Mouse (Mus musculus): Measurements from ENCODE around the gene 6430548M08Rik. TPM values are rescaled to one million over a fixed set of nuclear protein-coding genes. Genes with fewer than 3 reads are reported as not detected.

Gene 6430548M08Rik
- polyA plus RNA-seq, 1 experiment: 2.4 TPM

DNA sequence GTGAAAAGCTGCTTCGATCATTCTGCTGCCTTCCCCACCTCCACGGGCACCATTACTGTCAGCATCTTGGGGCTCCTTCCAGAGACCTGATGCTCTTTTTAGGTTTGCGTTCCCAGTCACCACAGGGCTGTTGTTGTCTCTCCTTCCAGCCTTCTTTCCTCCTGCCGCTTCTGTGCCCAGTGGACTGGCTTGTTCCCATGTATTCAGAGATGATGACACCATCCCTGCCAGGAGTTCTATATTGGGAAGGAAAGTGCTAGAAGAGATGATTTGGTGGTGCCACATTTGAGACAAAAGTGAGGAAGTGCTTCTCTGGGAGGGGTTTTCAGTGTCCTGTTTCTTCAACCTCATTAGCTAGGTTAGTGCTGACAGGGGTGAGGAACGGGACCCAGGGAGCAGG is 4.9 kb downstream of the 6430548M08Rik start:
- Histone ChIP-seq H3K36me3 (replicated peaks; ENCODE audit: low read length) (no peaks in the 10 kb centered on the region), H3K27me3 (replicated peaks) (peaks cover 84% of the 10 kb centered on the region), H3K9me3 (no peaks in the 10 kb centered on the region), H3K4me3 (replicated peaks) (no peak overlapping the region), H3K4me1 (peaks cover 73% of the 10 kb centered on the region)
- TF ChIP-seq GATA1 (IDR thresholded peaks at IDR 0.05; ENCODE audit: borderline replicate concordance, low read length) (no peak), FLI1 (IDR thresholded peaks at IDR 0.05; ENCODE audit: low read length) (no peak)

DNA sequence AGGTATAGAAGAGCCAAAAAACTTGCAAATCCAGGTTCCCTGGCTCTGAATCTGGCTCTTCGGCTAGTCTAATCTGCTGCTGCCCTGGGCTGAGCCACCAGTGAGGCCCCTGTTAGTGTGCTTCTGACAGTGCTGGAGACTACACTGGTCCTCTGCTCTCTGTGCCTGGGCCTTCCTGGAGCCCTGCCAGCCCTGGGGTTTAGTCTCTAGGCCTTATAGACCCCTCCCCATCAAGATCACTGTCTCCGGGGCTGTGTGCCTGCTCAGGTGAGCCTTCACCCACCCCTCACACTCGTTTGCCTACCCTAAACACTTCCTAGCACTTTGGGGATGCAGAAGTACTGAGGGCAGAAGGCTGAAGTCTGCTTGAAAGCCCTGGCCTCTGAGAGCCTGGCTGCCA is 5.5 kb downstream of the 6430548M08Rik start:
- Histone ChIP-seq H3K36me3 (replicated peaks; ENCODE audit: low read length) (no peaks in the 10 kb centered on the region), H3K27me3 (replicated peaks) (peaks cover 85% of the 10 kb centered on the region), H3K4me3 (replicated peaks) (peak overlapping the region; percentile 70), H3K4me1 (peaks cover 73% of the 10 kb centered on the region), H3K9me3 (no peaks in the 10 kb centered on the region)
- TF ChIP-seq FLI1 (IDR thresholded peaks at IDR 0.05; ENCODE audit: low read length) (no peak), GATA1 (IDR thresholded peaks at IDR 0.05; ENCODE audit: borderline replicate concordance, low read length) (no peak)

DNA sequence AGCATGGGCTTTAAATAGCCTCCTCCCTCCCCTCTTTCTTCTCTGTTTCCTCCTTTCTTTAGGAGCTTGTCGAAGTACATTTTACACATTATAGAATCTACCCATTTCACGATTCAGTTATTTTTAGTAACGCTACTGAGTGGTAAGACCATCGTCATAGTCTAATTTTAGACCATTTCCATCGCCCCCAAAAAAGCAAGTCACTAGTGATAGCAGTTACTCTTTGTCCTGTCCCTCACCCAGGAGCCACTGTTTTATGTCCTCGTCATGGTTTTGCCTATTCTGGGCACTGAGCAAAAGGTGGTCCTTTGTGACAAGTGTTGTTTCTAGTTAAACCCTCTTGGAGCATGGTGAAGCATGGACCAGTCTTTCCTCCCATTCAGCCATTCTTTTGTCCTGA is 6.0 kb downstream of the 6430548M08Rik start:
- H3K9me3 ChIP-seq: no peaks in the 10 kb centered on the region
- TF ChIP-seq GATA1 (IDR thresholded peaks at IDR 0.05; ENCODE audit: borderline replicate concordance, low read length): no peak
- TF ChIP-seq FLI1 (IDR thresholded peaks at IDR 0.05; ENCODE audit: low read length): no peak
- no peaks in the 10 kb centered on the region for H3K36me3 ChIP-seq (replicated peaks; ENCODE audit: low read length)
- H3K4me1 ChIP-seq: peaks cover 73% of the 10 kb centered on the region
- peaks cover 85% of the 10 kb centered on the region for H3K27me3 ChIP-seq (replicated peaks)
- peak overlapping the region; percentile 70 for H3K4me3 ChIP-seq (replicated peaks)

DNA sequence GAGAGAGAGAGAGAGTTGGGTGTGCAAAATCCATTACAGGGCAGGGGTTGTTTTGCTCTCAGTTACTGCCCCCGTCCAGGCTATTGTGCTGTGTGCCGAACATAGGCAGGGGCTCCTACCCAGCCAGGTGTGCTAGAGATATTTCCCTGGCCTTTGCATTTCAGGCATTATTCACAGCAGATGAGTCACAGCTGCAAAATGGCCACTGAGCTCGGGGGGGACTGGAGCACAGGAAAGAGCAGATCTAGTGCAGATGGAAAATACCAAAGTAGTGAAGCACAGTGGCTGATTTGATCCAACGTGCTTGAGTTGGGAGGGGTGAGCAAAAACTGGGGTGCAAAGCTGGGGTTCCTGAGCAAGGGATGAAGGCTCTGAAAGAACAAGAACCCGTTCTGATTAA is 7.0 kb downstream of the 6430548M08Rik start:
- H3K9me3 ChIP-seq: no peaks in the 10 kb centered on the region
- TF ChIP-seq GATA1 (IDR thresholded peaks at IDR 0.05; ENCODE audit: borderline replicate concordance, low read length) (no peak), FLI1 (IDR thresholded peaks at IDR 0.05; ENCODE audit: low read length) (no peak)
- no peaks in the 10 kb centered on the region for H3K36me3 ChIP-seq (replicated peaks; ENCODE audit: low read length)
- no peak overlapping the region for H3K4me3 ChIP-seq (replicated peaks)
- H3K27me3 ChIP-seq (replicated peaks): peaks cover 81% of the 10 kb centered on the region
- H3K4me1 ChIP-seq: peaks cover 68% of the 10 kb centered on the region

DNA sequence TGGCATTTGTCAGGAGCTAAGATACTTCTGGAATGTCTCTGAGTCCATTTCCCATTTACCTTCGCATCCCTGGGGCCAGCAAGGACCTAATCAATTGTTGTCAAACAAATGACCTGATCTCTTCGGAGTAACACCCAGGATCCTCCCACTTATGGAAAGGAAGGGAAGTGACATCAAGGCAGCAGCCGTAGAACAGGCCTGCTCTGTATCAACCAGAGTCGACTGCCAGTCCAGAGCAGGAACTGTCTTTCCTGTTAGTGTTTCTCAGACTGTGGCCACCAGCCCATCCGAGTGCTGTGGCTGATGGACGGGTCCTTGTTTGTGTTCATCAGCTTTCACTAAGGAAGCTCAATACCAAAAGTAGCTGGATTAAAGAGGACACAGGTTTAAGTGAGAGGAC is 10.3 kb downstream of the 6430548M08Rik start:
- H3K4me3 ChIP-seq (replicated peaks): no peak overlapping the region
- peaks cover 9% of the 10 kb centered on the region for H3K9me3 ChIP-seq
- TF ChIP-seq FLI1 (IDR thresholded peaks at IDR 0.05; ENCODE audit: low read length) (no peak), GATA1 (IDR thresholded peaks at IDR 0.05; ENCODE audit: borderline replicate concordance, low read length) (no peak)
- no peaks in the 10 kb centered on the region for H3K36me3 ChIP-seq (replicated peaks; ENCODE audit: low read length)
- peaks cover 47% of the 10 kb centered on the region for H3K4me1 ChIP-seq
- H3K27me3 ChIP-seq (replicated peaks): peaks cover 76% of the 10 kb centered on the region

DNA sequence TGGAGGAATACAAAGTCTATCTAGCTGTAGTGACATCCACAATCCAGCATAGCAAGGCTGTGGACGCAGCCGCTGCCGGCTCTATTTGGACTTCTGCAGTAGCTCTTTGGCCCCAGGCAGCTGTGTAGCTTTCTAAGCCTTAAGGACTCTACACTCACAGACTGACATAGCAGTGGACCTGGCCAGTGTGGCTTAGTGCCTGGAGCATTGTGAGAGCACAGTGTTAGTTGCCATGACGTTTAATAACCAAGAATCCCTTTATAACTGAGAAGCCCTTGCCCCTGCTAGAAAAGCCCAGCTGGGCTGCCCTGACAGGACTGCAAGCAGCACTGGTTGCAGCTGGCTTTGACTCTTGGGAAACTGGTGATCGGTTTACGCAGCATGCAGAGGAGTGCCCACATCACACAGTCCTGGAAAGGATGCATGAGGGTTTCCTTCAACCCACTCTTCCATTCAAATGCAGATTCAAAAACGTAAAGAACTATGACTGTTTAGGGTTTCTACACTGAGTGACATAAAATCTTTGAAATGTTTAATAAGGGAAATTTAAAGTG is 11.0 kb downstream of the 6430548M08Rik start:
- Histone ChIP-seq H3K4me3 (replicated peaks) (no peak overlapping the region), H3K27me3 (replicated peaks) (peaks cover 77% of the 10 kb centered on the region), H3K36me3 (replicated peaks; ENCODE audit: low read length) (no peaks in the 10 kb centered on the region), H3K4me1 (peaks cover 40% of the 10 kb centered on the region), H3K9me3 (peaks cover 9% of the 10 kb centered on the region)
- TF ChIP-seq FLI1 (IDR thresholded peaks at IDR 0.05; ENCODE audit: low read length): no peak
- TF ChIP-seq GATA1 (IDR thresholded peaks at IDR 0.05; ENCODE audit: borderline replicate concordance, low read length): no peak

DNA sequence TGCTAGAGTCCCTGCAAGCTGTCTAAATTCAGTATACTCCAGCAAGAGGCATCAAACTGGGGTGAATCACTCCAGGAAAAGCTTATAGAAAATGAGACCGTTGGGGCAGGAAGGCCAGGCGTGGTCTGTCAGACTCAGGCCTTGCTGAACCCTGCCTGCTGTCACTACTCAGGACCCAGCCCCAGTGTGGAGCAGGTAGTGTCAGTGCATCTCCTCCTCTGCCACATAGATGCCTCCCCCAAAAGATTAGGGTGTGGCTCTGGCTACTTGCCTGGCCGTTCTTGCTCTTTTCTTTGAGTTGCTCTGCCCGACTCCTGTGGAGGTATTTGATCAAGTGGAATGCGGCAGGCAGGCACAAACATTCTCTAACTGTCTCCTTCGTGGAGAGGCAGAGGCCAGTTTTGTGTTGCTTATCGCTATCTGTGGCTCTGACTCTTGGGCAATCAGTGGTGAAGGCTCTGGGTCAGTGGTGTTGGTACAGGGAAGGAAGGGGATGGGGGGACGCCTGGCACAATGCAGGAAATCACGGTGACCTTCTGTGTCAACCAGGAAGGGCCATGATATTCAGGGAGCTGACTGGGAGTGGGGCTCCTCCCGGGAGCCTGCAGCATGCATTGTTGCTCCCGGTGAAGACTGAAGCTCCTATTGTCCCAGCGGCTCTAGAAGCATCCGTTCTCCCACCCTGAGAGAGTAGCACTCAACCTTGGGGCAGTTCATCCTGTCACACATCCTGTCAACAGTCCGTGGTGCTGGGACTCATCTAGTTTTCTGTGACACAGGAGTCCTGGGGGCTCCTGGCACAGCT is 12.6 kb downstream of the 6430548M08Rik start:
- Histone ChIP-seq H3K27me3 (replicated peaks) (peaks cover 77% of the 10 kb centered on the region), H3K36me3 (replicated peaks; ENCODE audit: low read length) (no peaks in the 10 kb centered on the region), H3K4me3 (replicated peaks) (no peak overlapping the region), H3K4me1 (peaks cover 41% of the 10 kb centered on the region), H3K9me3 (peaks cover 9% of the 10 kb centered on the region)
- TF ChIP-seq GATA1 (IDR thresholded peaks at IDR 0.05; ENCODE audit: borderline replicate concordance, low read length) (no peak), FLI1 (IDR thresholded peaks at IDR 0.05; ENCODE audit: low read length) (no peak)

DNA sequence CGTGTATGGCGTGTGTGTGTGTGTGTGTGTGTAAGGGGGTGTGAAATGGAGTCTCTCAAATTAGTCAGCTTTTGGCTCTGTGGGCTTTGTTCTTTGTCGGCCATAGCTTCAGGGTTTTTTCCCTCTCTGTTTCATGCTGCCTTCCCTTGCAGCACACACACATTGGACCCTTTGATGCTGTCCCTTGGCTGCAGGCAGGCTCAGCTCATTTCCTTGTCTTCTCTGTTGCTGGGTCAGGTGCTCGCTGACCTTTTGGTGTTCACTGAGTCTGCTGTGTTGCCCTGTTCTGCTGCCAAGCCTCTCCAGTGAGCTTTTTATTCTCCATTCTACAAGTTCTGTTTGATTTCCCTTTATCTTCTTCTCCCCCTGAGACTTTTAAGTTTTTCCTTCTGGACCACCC is 15.6 kb downstream of the 6430548M08Rik start:
- H3K4me3 ChIP-seq (replicated peaks): no peak overlapping the region

DNA sequence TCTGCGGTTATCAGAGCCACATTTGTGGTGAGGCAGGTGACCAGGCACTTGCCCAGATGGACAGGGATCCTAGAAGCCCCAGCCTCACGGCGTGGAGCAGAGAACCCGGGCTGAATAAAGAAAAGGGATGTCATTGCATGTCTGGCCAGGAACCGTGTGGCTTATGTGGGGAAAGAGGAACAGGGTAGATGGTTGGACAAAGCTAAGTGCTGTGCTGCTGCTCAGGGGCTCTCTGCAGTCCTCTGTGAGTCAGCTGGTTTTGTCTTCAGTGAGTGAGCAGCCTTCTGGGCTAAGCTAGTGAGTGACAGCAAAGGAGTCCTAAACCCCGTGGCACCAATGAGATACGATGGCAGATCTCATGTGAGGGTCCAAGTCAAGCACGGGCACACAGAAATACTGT is 17.2 kb downstream of the 6430548M08Rik start:
- peaks cover 41% of the 10 kb centered on the region for H3K4me1 ChIP-seq
- peaks cover 83% of the 10 kb centered on the region for H3K27me3 ChIP-seq (replicated peaks)
- peaks cover 9% of the 10 kb centered on the region for H3K9me3 ChIP-seq
- H3K36me3 ChIP-seq (replicated peaks; ENCODE audit: low read length): no peaks in the 10 kb centered on the region
- TF ChIP-seq GATA1 (IDR thresholded peaks at IDR 0.05; ENCODE audit: borderline replicate concordance, low read length): no peak
- H3K4me3 ChIP-seq (replicated peaks): peak overlapping the region; percentile 67

More for the DNA sequence above, 15.6 kb downstream of the 6430548M08Rik start:
- TF ChIP-seq FLI1 (IDR thresholded peaks at IDR 0.05; ENCODE audit: low read length): no peak
- TF ChIP-seq GATA1 (IDR thresholded peaks at IDR 0.05; ENCODE audit: borderline replicate concordance, low read length): no peak
- Histone ChIP-seq H3K9me3 (peaks cover 9% of the 10 kb centered on the region), H3K4me1 (peaks cover 35% of the 10 kb centered on the region), H3K36me3 (replicated peaks; ENCODE audit: low read length) (no peaks in the 10 kb centered on the region), H3K27me3 (replicated peaks) (peaks cover 82% of the 10 kb centered on the region)

DNA sequence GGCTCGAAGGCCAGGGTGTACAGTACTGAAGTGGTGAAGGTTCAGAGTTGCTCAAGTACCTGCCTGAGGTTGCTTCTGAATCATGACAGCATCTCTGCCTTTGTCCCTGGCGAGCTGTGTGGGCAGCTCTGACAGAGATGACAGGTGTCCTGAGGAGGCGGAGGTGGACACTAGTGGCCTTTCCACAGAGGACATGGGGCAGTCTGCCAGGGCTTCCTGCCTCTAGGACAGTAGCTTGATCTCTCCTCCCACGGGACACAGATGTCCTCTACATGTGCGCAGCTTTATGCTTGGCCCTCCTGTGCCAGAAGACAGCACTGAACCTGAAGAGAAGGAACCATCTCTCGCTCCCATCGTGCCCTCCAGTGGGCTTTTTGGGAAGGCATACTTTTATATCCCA is 19.2 kb downstream of the 6430548M08Rik start:
- Histone ChIP-seq H3K27me3 (replicated peaks) (peaks cover 84% of the 10 kb centered on the region), H3K9me3 (peaks cover 9% of the 10 kb centered on the region), H3K4me1 (peaks cover 32% of the 10 kb centered on the region), H3K4me3 (replicated peaks) (no peak overlapping the region), H3K36me3 (replicated peaks; ENCODE audit: low read length) (no peaks in the 10 kb centered on the region)
- TF ChIP-seq FLI1 (IDR thresholded peaks at IDR 0.05; ENCODE audit: low read length) (no peak), GATA1 (IDR thresholded peaks at IDR 0.05; ENCODE audit: borderline replicate concordance, low read length) (no peak)
